Mouse (Mus musculus) kidney, embryonic 14.5 days (tissue): ENCODE measurements around the gene Ttll8. TPM values are rescaled to one million over a fixed set of nuclear protein-coding genes. Genes with fewer than 3 reads are reported as not detected.

ENCODE experiments used
- ATAC-seq: fragments of 200-750 bp; cut with Nextera tagmentation; 2 replicates; pipeline ENCODE4 v1.8.0; 2017; ENCODE audit warnings: moderate number of reproducible peaks, mild to moderate bottlenecking, moderate TSS enrichment, moderate library complexity; ENCODE audit not compliant: low FRiP score, low TSS enrichment
- H3K27ac ChIP-seq: fragments of 300-500 bp; sonication (generic); 2 replicates; pipeline ENCODE4 v1.5.1; 2014; ENCODE audit warnings: low read depth, mild to moderate bottlenecking, low read length, moderate library complexity, mixed read lengths
- H3K27me3 ChIP-seq: fragments of 300-500 bp; sonication (generic); 2 replicates; pipeline ENCODE4 v1.6.1; 2014; ENCODE audit warnings: mild to moderate bottlenecking, low read length; ENCODE audit not compliant: control insufficient read depth, insufficient read depth
- H3K36me3 ChIP-seq: fragments of 300-500 bp; sonication (generic); 2 replicates; pipeline ENCODE4 v1.6.1; 2014; ENCODE audit warnings: low read length, mixed read lengths; ENCODE audit not compliant: control insufficient read depth, insufficient read depth
- H3K4me1 ChIP-seq: fragments of 300-500 bp; sonication (generic); 2 replicates; pipeline ENCODE4 v1.6.1; 2014; ENCODE audit warnings: low read length, mixed read lengths; ENCODE audit not compliant: control insufficient read depth, insufficient read depth
- H3K4me2 ChIP-seq: fragments of 300-500 bp; sonication (generic); replicated peaks from 2 replicates; pipeline ENCODE4 v1.6.1; 2014; ENCODE audit warnings: low read depth, mild to moderate bottlenecking, low read length
- H3K4me3 ChIP-seq: fragments of 300-500 bp; sonication (generic); 2 replicates; pipeline ENCODE4 v1.5.1; 2014; ENCODE audit warnings: mild to moderate bottlenecking, low read length
- H3K9ac ChIP-seq: fragments of 300-500 bp; sonication (generic); 2 replicates; pipeline ENCODE4 v1.6.1; 2014; ENCODE audit warnings: low read depth, mild to moderate bottlenecking, low read length, moderate library complexity
- H3K9me3 ChIP-seq: fragments of 300-500 bp; sonication (generic); 2 replicates; pipeline ENCODE4 v1.6.1; 2016; ENCODE audit warnings: low read length; ENCODE audit not compliant: control insufficient read depth
- WGBS: fragments of 180-500 bp; shearing (Covaris S2); extraction: QIAGEN DNeasy Blood & Tissue Kit; methylation state at CpG from one replicate; pipeline ENCODE4 v1.1.7; 2014; 5-methylcytosine and 5-hydroxymethylcytosine counted together
- polyA plus RNA-seq: library from polyadenylated mRNA; unstranded; fragments of >200 nt; fragmentation: Nextera tagmentation; extraction: Ambion mirVana; gene quantifications from 2 replicates; pipeline ENCODE4 v1.2.1, GENCODE M21; 2014

Ttll8 gene
- polyA plus RNA-seq, 1 experiment from 2014 or later = not detected

- no peaks in the 10 kb centered on the region for H3K9me3 ChIP-seq
- no peak overlapping the region for H3K9ac ChIP-seq
- H3K4me2 ChIP-seq = no peak overlapping the region
- no peaks in the 10 kb centered on the region for H3K36me3 ChIP-seq
- WGBS = 64% methylated on average over 22 of the region's 22 CpGs
- 0 out of 2 replicates have a peak, but pooled peaks cover 2% of the 10 kb centered on the region for H3K27me3 ChIP-seq
- H3K4me3 ChIP-seq = no peak overlapping the region
- no peaks in the 10 kb centered on the region for H3K4me1 ChIP-seq
- no peak for ATAC-seq
- H3K27ac ChIP-seq = no peak overlapping the region
Observed at GRCm38 (mm10) chr15:88881253-88882044, 72.8 kb downstream of the Ttll8 start.

- Histone ChIP-seq H3K9ac (no peak overlapping the region), H3K4me2 (no peak overlapping the region), H3K27me3 (0 out of 2 replicates have a peak, but pooled peaks cover 2% of the 10 kb centered on the region), H3K4me3 (no peak overlapping the region), H3K4me1 (no peaks in the 10 kb centered on the region), H3K36me3 (no peaks in the 10 kb centered on the region), H3K9me3 (no peaks in the 10 kb centered on the region), H3K27ac (no peak overlapping the region)
- WGBS = 84% methylated on average over 10 of the region's 10 CpGs
- ATAC-seq = no peak
Observed at GRCm38 (mm10) chr15:88877021-88877400, 77.2 kb downstream of the Ttll8 start.

GRCm38 (mm10) chr15:88876155-88877020 lies 77.8 kb downstream of the Ttll8 start:
- no peak overlapping the region for H3K9ac ChIP-seq

GRCm38 (mm10) chr15:88875625-88876081 lies 78.6 kb downstream of the Ttll8 start:
- Histone ChIP-seq H3K27ac (no peak overlapping the region), H3K9me3 (no peaks in the 10 kb centered on the region), H3K36me3 (no peaks in the 10 kb centered on the region), H3K9ac (no peak overlapping the region), H3K4me1 (no peaks in the 10 kb centered on the region), H3K4me3 (no peak overlapping the region), H3K27me3 (no peaks in the 10 kb centered on the region), H3K4me2 (no peak overlapping the region; the same call in 1 of the 2 replicates)
- WGBS = 33% methylated on average over 9 of the region's 10 CpGs
- peak; percentile 41 for ATAC-seq

More at GRCm38 (mm10) chr15:88876155-88877020, 77.8 kb downstream of the Ttll8 start:
- H3K4me1 ChIP-seq = no peaks in the 10 kb centered on the region
- no peak overlapping the region for H3K27ac ChIP-seq
- 0 out of 2 replicates have a peak, but pooled peaks cover 2% of the 10 kb centered on the region for H3K27me3 ChIP-seq
- 12% methylated on average over 28 of the region's 28 CpGs for WGBS
- no peaks in the 10 kb centered on the region for H3K36me3 ChIP-seq
- H3K9me3 ChIP-seq = no peaks in the 10 kb centered on the region
- ATAC-seq = peak; percentile 69
- H3K4me3 ChIP-seq = no peak overlapping the region
- H3K4me2 ChIP-seq = peak overlapping the region; percentile 33

- no peak for ATAC-seq
- Histone ChIP-seq H3K4me1 (no peaks in the 10 kb centered on the region), H3K4me2 (no peak overlapping the region), H3K27ac (no peak overlapping the region), H3K27me3 (no peaks in the 10 kb centered on the region), H3K9me3 (no peaks in the 10 kb centered on the region), H3K9ac (no peak overlapping the region), H3K4me3 (no peak overlapping the region), H3K36me3 (no peaks in the 10 kb centered on the region)
- 88% methylated on average over 6 of the region's 6 CpGs for WGBS
Observed at GRCm38 (mm10) chr15:88874477-88874876, 79.7 kb downstream of the Ttll8 start.

GRCm38 (mm10) chr15:88874061-88874460 lies 80.2 kb downstream of the Ttll8 start:
- Histone ChIP-seq H3K9me3 (no peaks in the 10 kb centered on the region), H3K4me2 (no peak overlapping the region), H3K4me1 (no peaks in the 10 kb centered on the region), H3K27me3 (no peaks in the 10 kb centered on the region), H3K9ac (no peak overlapping the region), H3K4me3 (no peak overlapping the region), H3K27ac (no peak overlapping the region), H3K36me3 (no peaks in the 10 kb centered on the region)
- ATAC-seq = no peak
- WGBS = 91% methylated on average over 3 of the region's 3 CpGs

GRCm38 (mm10) chr15:88870418-88871185 lies 83.6 kb downstream of the Ttll8 start:
- no peak for ATAC-seq
- Histone ChIP-seq H3K36me3 (peaks cover 14% of the 10 kb centered on the region; the same call in 1 of the 2 replicates), H3K4me2 (no peak overlapping the region), H3K4me1 (peaks cover 20% of the 10 kb centered on the region), H3K27me3 (no peaks in the 10 kb centered on the region), H3K9me3 (no peaks in the 10 kb centered on the region), H3K4me3 (no peak overlapping the region), H3K27ac (no peak overlapping the region), H3K9ac (no peak overlapping the region)
- WGBS = 67% methylated on average over 5 of the region's 5 CpGs

GRCm38 (mm10) chr15:88868024-88868742 lies 86.0 kb downstream of the Ttll8 start:
- no peak overlapping the region for H3K4me2 ChIP-seq
- 74% methylated on average over 6 of the region's 6 CpGs for WGBS
- H3K9ac ChIP-seq = no peak overlapping the region
- H3K9me3 ChIP-seq = no peaks in the 10 kb centered on the region
- peaks cover 36% of the 10 kb centered on the region for H3K4me1 ChIP-seq
- H3K27ac ChIP-seq = peak overlapping the region; percentile 2; the same call in 1 of the 2 replicates
- no peak overlapping the region for H3K4me3 ChIP-seq
- H3K36me3 ChIP-seq = peaks cover 28% of the 10 kb centered on the region
- no peaks in the 10 kb centered on the region for H3K27me3 ChIP-seq
- no peak for ATAC-seq
